Mouse (Mus musculus) cerebellum, adult 9-10 months (tissue): ENCODE results near the gene G430095P16Rik.

Experiments used
- DNase-seq: peaks from one replicate; pipeline ENCODE4 v3.0.0; 2022

G430095P16Rik gene

GRCm38 (mm10) chr8:84724683-84725082 is 1.9 kb downstream of the G430095P16Rik start:
- DNase-seq: no peak

- no peak for DNase-seq
These were observed 2.6 kb downstream of the G430095P16Rik start for GRCm38 (mm10) chr8:84725246-84725940.

GRCm38 (mm10) chr8:84725941-84726259 is 3.1 kb downstream of the G430095P16Rik start:
- DNase-seq: peak; percentile 73

- peak; percentile 57 for DNase-seq
These were observed 5.7 kb downstream of the G430095P16Rik start for GRCm38 (mm10) chr8:84728474-84728873.

GRCm38 (mm10) chr8:84729921-84730362 is 7.1 kb downstream of the G430095P16Rik start:
- DNase-seq: peak; percentile 76

- DNase-seq: no peak
These were observed 7.9 kb downstream of the G430095P16Rik start for GRCm38 (mm10) chr8:84730541-84731370.

GRCm38 (mm10) chr8:84731371-84732177 is 8.8 kb downstream of the G430095P16Rik start:
- no peak for DNase-seq

GRCm38 (mm10) chr8:84732545-84732944 is 9.7 kb downstream of the G430095P16Rik start:
- DNase-seq: no peak

GRCm38 (mm10) chr8:84732996-84733395 is 10.2 kb downstream of the G430095P16Rik start:
- DNase-seq: no peak

- DNase-seq: no peak
These were observed 11.2 kb downstream of the G430095P16Rik start for GRCm38 (mm10) chr8:84733959-84734358.

GRCm38 (mm10) chr8:84734680-84735079 is 11.9 kb downstream of the G430095P16Rik start:
- no peak for DNase-seq

- DNase-seq: no peak
These were observed 12.8 kb downstream of the G430095P16Rik start for GRCm38 (mm10) chr8:84735597-84735996.

- no peak for DNase-seq
These were observed 13.7 kb downstream of the G430095P16Rik start for GRCm38 (mm10) chr8:84736521-84736920.

- DNase-seq: peak; percentile 89
These were observed 14.8 kb downstream of the G430095P16Rik start for GRCm38 (mm10) chr8:84737608-84738007.

- DNase-seq: no peak
These were observed 15.5 kb downstream of the G430095P16Rik start for GRCm38 (mm10) chr8:84738266-84738665.

GRCm38 (mm10) chr8:84738715-84739400 is 16.1 kb downstream of the G430095P16Rik start:
- DNase-seq: no peak

GRCm38 (mm10) chr8:84739401-84739742 is 16.6 kb downstream of the G430095P16Rik start:
- DNase-seq: no peak

GRCm38 (mm10) chr8:84740895-84741843 is 18.4 kb downstream of the G430095P16Rik start:
- DNase-seq: no peak

GRCm38 (mm10) chr8:84742171-84743053 is 19.6 kb downstream of the G430095P16Rik start:
- no peak for DNase-seq

GRCm38 (mm10) chr8:84743054-84743415 is 20.2 kb downstream of the G430095P16Rik start:
- no peak for DNase-seq
